Mouse (Mus musculus): ENCODE data around the gene Krtap16-1. TPM values are rescaled to one million over a fixed set of nuclear protein-coding genes. Genes with fewer than 3 reads are reported as not detected.

Krtap16-1 gene
- not detected for polyA plus RNA-seq (2017; shearing (Covaris generic))

DNA sequence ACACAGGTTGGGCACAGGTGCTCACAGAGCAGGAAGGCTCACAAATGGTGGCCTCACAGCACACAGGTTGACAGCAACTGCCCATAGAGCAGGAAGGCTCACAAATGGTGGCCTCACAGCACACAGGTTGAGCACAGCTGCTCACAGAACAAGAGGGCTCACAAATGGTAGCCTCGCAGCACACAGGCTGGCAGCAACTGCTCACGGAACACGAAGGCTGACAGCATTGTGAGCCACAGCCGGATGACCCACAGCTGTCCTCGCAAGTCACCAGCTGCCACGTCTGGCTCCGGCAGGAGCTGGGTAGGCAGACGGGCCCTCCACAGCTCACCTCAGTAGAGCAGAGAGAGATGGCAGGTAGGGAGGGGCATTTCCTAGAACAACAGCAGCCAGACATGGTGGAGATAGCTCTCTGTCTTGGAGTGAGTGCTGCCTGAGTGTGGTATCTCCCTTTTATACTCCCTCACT lies at the start of gene Krtap16-1:
TSS of gene Krtap16-1 (minus strand) at position 418 of the 468 bp plus-strand sequence.
- no peak for ATAC-seq

DNA sequence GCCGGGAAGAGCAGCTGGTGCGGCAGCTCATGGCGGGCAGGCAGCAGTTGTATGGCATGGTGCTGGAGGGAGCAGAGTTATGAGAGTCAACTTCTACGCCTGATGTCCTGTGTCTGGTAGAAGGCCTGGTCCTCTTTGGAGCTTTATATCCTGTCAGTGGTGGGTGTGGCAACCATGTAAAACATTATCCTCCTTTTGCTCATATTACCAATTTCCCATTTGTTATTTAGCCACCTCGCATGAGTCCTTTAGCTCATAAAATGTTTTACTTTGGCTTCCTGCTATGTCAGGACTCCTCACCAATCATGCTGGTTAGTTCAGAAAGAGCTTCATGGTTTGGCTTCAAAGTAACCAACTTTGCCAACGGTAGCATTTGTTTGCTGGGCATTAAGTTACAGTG lies 43.4 kb upstream of the Krtap16-1 start, which contains the start of gene Krt33b:
TSS of gene Krt33b (minus strand) at position 101 of the 400 bp plus-strand sequence.
- ATAC-seq: no peak

DNA sequence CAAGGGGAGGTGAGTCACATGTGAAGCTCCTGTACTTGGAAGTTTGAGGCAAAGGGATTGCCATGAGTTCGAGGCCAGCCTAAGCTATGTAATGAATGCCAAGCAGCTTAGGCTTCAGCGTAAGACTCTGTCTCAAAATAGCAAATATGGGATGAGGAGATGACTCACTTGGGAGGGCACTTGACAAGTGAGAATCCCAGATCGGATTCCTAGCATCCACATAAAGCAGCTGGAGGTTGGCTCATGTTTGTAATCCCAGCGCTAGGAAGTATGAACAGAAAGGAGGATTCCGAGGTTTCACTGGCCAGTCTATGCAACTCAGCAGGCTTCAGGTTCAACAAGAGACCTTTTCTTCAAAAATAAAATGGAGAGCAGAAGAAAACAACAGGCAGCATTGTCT lies 35.0 kb upstream of the Krtap16-1 start:
- ATAC-seq: no peak

DNA sequence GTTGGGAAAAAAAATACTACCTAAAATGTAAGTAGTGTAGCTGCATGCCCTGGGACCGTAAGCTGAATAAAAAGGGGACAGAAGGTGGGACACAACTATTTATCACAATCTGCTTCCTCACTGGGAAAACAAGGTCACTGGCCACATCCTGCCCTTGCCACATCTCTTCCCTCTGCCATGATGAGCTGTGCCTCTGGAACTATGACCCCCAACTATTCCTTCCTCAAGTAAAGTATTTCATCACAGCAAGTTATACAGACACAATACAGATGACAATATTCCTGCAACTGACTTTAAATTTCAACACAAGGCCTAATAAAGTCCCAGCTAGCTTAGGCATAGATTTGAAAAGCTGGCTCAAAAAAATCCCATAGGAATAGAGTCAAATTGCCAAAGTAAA lies 33.1 kb upstream of the Krtap16-1 start:
- no peak for ATAC-seq

DNA sequence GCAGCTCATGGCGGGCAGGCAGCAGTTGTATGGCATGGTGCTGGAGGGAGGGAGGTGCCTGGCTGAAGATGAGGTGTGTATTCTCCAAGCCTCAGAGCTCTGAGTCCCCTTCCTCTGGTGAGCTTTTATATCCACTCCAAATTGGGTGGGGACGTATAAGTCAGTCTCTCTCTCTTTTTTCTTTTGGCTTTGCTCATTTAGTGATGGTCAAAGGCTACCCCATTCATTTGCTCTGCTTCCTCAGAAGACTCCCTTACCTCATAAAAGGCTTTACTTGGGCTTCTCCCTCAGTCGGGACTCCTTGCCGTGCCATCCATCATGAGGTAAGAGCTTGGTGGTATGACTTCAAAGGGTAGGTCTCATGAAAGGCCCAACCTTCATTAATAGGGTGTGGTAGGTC lies 29.7 kb upstream of the Krtap16-1 start, which contains the start of gene Krt33a:
TSS of gene Krt33a (minus strand) at position 101 of the 400 bp plus-strand sequence.
- no peak for ATAC-seq

DNA sequence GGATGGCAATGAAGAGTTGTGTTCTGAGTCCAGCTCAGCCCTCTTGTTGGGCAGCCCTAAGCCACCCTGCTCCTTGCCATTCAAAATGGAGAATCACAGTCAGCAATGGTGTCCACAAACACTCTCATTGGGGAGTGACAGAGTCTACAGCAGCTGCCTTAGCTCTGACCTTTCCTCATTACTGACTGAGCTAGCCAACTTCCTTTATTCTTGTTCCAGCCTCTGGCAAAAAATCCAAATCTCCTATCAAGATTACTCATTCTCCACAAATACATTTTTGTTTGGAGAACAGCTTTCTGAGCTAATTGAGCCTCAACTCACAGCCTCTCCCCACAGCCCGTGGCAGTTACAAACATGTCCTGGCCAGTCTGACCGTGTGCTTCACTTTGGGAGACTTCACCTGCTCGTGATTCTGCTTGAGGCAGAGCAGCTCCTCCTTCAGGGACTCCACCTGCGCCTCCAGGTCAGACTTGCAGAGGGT lies 27.3 kb upstream of the Krtap16-1 start:
- no peak for ATAC-seq

DNA sequence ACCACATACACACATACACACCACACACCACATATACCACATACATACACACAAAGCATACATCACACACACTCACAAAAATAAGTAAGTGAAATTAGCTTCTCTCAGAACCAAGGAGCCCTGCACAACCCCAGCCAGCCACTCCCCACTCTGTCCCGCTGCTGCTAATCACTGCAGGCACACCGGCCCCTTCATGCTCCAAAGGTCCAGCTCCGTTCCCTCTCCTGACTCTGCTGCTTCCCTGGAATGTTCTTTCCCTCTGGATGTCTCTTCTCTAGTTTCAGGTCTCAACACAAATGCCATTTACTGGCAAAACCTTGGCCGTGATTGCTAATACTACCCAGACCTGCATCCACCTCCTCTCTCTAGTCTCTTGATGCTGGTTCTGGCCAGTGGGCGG lies 24.3 kb upstream of the Krtap16-1 start:
- ATAC-seq: no peak

DNA sequence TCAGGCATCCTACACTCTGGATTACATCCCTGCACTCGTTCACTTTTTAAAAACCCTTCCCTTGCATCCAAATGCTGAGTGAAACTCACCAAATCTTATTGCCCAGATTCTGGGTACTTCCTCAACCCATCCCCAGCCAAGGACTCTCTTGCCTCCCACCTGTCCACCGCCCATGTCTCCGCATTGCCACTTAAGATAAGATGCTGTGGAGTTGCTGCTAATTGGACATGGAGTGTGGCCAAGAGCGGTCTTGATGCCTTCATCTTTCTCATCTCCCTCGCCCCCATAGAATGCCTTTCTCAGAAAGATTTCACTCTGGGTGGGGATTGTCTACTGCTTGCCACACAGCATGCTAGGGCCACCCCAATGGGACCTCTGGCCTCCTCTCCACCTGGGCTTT lies 21.9 kb upstream of the Krtap16-1 start:
- ATAC-seq: no peak

DNA sequence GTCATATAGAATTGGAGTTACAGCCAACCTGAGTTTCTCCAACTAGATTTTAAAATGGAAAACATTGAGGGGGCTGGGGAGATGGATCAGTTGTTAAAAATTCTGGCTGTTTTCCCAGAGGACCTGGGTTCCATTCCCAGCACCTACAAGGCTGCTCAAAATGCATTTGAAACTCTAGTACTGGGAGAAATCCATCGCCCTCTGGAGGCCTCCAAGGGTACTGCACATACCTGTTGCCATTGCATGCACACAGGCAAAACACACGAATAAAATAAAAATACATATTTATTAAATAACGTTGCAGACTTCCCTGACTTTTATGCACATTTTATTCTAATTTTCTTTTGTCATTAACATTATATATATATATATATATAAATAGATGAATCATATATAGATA lies 20.2 kb upstream of the Krtap16-1 start:
- no peak for ATAC-seq

DNA sequence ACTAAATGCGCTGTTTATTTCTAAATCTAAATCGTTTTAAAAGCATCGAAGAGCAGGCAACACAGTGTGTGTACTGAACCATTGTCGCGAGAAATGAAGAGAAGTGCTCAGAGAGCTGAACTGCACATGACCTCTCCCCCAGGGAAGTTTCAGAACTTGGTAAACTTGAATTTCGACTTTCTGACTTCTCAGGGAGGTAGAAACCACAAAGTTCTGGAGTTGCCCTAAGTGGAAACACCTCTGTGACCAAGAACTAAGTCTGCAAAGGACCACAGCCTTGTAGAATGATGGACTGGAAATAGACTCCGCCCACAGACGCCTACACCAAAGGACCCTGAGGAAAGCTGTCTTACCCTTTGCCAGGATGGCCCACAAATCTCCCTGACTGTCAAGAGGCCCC lies 19.5 kb upstream of the Krtap16-1 start:
- no peak for ATAC-seq

DNA sequence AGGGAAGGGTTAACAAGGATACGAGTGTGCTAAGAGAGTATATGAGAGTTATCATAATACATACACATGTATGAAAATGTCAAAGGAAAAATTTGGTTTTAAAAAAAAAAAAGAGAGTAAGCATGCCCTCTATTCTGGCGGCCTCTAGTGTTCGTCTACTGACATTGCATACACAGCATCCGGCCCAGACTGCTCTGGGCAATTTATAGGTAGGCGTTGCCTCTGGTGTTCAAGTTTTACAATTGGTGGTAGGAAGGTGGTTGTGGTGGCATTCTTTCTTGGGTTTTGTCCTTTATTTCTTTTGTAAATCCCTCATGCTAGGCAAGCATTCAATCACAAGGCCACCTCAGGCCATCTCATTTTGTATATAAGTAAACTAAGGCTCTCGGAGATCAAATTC lies 18.4 kb upstream of the Krtap16-1 start:
- no peak for ATAC-seq

DNA sequence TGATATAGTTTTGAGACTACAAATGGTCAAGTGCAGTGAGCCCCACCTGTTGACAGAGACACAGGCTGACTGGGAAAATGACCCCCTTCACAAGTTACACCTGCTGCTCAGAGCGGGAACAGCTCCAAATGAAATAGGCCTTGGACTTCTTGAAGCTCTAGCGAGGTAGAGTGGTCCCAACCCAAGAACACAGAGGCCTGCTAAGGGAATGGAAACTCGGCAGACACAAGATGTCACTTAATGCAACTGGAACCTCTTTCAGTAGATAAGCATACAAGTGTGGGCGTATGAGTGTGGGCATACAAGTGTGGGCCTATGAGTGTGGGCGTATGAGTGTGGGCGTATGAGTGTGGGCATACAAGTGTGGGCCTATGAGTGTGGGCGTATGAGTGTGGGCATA lies 12.7 kb upstream of the Krtap16-1 start:
- no peak for ATAC-seq

DNA sequence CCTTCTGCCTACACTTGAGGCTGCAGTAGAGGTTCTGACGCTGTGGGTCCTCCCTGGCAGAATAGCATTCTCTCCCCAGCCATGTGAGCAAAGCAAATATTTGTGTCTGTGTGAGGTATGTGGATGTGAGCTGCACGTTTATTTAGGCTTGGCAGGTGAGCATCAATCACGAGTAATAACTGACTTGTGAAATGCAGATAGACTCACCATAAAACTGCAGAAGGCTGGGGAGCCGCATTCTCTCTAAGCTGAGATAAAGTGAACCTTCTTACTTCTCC lies 7.9 kb upstream of the Krtap16-1 start:
- ATAC-seq: no peak

DNA sequence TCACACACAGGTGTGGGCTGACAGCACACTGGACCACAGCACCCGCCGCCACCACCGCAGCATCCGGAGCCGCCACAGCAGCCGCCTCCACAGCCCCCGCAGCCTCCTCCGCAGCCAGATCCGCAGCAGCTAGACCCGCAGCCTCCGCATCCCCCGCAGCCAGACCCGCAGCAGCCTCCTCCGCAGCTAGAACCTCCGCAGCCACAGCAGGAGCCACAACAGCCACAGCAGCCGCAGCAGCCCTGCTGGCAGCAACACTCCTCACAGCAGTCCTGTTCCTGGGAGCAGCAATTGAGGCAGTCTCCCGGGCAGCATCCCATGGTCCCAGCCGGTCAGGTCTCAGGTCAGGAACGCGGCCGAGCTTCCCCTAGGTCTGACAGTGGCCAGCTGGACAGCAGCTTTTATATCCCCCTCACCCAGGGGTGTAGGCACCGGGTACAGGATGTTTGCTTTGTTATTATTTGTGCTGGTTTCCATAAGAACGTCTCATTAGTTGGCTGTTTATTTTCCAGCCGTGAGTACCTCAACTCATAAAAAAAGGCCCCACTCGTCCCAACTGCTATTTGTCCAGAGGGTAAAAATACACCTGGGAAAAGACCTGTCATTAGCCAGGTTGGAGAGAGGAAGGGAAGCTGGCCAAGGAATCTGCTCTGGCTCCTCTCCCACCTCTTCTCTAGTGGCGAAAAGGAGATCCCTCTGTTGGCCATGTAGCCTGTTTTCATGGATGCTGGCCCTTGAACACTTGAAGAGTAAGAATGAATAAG lies 7.4 kb upstream of the Krtap16-1 start, which contains the start of gene Krtap17-1:
TSS of gene Krtap17-1 (minus strand) at position 375 of the 764 bp plus-strand sequence.
- ATAC-seq: no peak

DNA sequence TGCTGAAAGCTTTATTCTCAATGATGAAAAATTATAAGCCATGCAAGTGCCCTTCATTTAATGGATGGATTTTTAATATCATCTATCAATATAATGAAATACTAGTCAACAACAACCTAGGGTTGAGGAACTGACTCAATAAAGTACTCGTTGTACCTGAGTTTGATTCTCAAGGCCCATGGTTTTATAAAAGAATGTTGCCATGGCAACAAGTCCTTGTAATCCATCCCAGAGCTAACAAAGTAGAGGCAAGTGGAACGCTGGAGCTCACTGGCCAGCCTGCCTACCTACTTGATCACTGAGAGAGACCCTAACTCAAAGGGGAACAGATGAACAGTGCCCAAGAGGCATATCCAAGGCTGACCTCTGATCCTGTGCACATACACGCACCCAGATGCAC lies 4.2 kb upstream of the Krtap16-1 start:
- ATAC-seq: no peak

DNA sequence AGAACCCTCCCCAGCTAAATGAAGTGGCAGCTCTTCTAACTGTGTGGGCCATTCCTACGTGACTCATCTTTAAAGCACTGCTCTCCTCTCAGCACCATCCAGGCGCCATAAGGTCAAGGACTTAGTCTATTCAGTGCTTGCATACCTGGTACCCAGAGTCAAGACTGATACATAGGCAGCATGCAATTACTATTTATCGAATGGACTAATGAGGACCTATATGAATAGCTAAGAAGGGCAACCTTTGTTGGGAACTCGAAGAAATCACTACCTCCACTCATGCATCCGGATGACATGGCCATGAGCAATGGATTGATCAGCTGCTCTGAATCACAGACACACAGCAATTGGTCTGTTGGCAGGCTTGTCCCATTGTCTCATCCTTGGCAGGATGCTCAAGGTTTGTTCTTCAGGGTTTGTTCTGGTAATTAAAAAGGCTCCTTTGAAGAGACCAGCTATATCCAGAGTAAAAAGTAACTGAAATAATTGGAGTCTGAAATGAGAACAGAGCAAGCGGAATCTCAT lies 3.5 kb upstream of the Krtap16-1 start:
- no peak for ATAC-seq

DNA sequence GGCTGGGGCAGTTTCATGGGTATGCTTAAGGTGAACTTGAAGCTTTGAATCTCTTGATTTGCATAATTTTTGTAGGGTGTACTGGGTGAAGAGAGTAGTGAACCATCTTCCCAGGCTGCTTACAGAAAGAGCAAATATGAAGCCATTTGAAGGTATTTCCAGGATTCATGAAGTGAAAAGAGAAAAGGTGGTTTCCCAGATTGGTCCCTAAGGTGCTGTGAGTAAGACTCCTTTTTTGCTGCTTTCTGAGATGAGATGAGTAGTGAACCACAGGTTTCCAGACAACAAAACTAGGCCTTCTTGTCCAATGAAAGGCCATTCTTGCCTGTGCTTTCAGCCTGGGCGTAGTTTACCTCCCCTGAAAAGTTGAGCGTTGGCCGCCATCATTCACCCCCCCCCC lies 2.1 kb upstream of the Krtap16-1 start:
- no peak for ATAC-seq

DNA sequence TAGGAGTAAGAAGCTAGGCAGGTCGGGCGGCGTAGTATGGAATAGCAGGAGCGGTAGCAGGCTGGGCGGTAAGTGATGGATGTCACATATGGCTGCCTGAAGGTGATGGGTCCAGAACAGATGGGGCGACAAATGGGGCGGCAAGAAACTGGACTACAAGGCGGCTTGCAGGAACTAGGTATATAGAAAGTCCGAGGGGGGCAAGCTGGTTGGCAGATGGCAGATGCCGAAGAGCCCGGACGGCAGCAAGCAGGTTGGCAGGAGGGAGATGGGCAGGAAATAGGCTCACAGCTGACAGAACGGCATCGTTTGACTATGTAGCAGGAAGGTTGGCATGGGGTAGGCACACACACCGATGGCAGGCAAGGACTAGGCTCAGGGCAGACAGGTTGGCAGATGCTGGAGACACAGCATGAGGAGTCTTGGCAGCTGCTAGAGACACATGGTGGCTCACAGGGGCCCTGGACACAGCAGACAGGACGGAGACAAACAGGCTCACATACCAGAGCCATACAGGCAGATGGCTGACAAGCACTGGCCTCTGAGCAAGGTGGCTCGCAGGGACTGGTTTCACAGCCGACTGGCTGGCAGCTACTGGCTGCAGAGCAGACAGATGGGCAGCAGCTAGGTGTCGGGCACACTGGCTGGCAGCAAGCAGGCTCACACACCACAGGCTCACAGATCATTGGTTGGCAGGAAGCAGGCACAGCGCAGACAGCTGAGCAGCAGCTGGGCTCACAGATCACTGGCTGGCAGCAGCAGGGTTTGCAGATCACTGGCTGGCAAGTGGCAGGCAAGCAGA lies 905 bp downstream of the Krtap16-1 start:
- no peak for ATAC-seq

DNA sequence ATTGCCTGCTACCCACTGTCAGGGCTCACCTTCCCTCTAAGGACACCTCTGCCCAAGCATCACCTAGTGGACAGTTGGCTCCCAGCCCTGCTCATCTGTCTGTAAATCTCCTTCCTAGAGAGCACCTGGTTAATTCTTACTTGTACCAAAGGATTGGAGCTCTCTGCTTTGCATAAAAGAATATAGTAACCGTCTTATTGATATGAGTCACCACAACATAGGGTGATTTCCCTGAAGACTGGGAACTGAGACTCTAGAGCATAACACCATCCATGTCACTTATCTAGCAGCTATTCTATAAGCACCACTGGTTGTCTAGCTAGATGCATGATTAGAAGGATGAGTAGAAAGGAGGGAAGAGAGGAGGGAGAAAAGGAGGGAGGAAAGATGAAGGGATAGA lies 3.0 kb downstream of the Krtap16-1 start:
- no peak for ATAC-seq

DNA sequence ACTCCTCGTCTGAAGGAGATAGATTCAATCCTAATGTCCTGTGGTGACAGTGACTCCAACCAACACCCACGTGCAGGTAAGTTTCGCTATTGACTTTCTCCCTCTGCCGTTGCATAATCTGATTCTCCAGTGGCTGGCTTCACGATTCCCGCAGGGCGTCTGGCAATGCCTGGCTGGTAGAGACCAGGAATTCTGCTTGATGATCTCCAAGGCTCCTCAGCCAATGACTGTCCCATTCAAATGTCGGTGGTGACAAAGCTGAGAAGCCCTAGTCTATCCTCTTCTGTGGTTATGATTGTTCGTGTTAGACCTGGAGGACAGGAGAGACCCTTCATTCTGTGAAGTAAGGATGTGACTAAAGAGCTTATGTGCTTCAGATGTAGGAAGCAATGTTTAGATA lies 3.7 kb downstream of the Krtap16-1 start:
- ATAC-seq: no peak

DNA sequence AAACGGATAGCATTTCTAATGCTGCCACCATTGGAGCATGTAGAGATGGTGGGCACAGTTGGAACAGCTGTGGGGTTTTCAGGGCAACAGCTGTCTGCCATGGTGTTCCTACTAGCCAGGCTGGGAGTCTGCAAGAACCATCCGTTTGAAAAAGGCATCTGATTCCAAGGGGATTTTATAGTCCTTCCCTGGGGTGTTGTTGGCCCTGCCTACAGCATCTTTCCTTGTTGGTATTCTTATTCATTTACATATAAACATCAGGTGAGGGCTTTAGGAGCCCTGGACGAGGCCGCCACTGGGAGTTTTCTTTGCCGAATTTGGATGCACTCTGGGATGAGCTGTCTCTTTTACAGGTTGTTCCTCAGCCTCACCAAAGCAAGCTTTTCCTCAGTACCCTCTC lies 7.4 kb downstream of the Krtap16-1 start, which contains the start of gene Krtap29-1:
TSS of gene Krtap29-1 (minus strand) at position 101 of the 400 bp plus-strand sequence.
- ATAC-seq: no peak

DNA sequence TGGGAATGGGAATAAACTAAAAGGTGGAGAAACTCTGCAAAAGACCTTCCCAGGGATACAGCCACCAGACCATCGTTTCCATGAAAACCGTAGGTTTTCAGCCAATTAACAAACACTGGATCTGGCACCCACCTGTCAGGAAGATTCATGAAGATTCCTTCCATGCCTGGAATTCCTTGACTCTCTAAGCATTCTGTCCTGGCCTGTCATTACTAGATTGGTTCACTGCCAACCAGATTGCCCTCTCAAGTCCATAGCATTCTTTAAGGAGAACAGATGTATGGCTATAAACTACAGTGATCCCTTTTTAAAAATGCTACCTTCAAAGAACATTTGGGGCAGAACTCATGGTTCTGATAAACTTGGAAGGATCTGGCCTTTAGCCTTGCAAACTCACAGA lies 20.4 kb downstream of the Krtap16-1 start:
- ATAC-seq: no peak

DNA sequence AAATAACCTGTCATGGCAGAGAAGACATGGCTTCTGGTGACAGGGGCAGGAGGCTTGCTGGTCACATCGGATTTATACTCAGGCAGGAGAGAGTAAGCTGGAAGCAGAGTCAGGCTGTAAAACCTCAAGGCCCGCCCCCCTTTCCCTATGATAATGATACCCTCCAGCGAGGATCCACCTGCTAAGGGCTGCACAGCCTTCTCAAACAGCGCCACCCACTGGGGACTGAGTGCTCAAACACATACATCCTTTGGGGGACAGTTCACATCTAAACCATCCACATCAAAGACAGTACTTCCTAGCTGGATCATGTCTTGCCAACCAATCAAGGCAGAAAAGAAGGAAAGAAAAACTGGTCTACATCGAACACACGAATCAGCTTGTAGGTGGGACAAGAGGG lies 22.2 kb downstream of the Krtap16-1 start:
- no peak for ATAC-seq
